Mouse (Mus musculus) adrenal gland, postnatal 14 days (tissue): ENCODE results near the gene Drd5. TPM values are rescaled to one million over a fixed set of nuclear protein-coding genes. Genes with fewer than 3 reads are reported as not detected.
A peak's percentile ranks its signal among the peaks of the same experiment; 100 is the strongest.

ENCODE experiments used
- DNase-seq: peaks from one replicate; pipeline ENCODE4 v3.0.0; 2021; ENCODE audit warnings: mixed read lengths
- long read RNA-seq, 2 experiments: library from polyadenylated mRNA; stranded (forward); transcript quantifications; one replicate each; pipeline ENCODE4 v2.0.0; 2021
- total RNA-seq: library from RNA; stranded (reverse); gene quantifications from 2 replicates; pipeline ENCODE4 v1.2.3, GENCODE M21; 2021

Gene Drd5
- not detected in 2 replicates for total RNA-seq
- long read RNA-seq, experiment 1, result 0 reads
- long read RNA-seq, experiment 2, result 0 reads

GRCm38 (mm10) chr5:38318966-38319786, at the start of gene Drd5:
Gene Drd5, plus strand, starts transcription at chr5:38319367.
- no peak for DNase-seq

- DNase-seq, result no peak
Measured at GRCm38 (mm10) chr5:38270942-38271341, 48.2 kb upstream of the Drd5 start.

- no peak for DNase-seq
Measured at GRCm38 (mm10) chr5:38273831-38274230, 45.3 kb upstream of the Drd5 start.

- DNase-seq, result no peak
Measured at GRCm38 (mm10) chr5:38275771-38276170, 43.4 kb upstream of the Drd5 start, which contains the start of gene Otop1. Gene Otop1, plus strand, starts transcription at chr5:38275972.

- peak; percentile 31 for DNase-seq
Measured at GRCm38 (mm10) chr5:38276451-38276850, 42.7 kb upstream of the Drd5 start.

GRCm38 (mm10) chr5:38277098-38277866, 41.9 kb upstream of the Drd5 start:
- peak; percentile 66 for DNase-seq

GRCm38 (mm10) chr5:38277936-38278600, 41.1 kb upstream of the Drd5 start:
- peak; percentile 55 for DNase-seq

GRCm38 (mm10) chr5:38280075-38280474, 39.1 kb upstream of the Drd5 start:
- no peak for DNase-seq

- DNase-seq, result no peak
Measured at GRCm38 (mm10) chr5:38285724-38286123, 33.4 kb upstream of the Drd5 start.

- no peak for DNase-seq
Measured at GRCm38 (mm10) chr5:38288476-38288875, 30.7 kb upstream of the Drd5 start.

GRCm38 (mm10) chr5:38301761-38302411, 17.3 kb upstream of the Drd5 start:
- DNase-seq, result no peak

- DNase-seq, result no peak
Measured at GRCm38 (mm10) chr5:38302651-38303050, 16.5 kb upstream of the Drd5 start.

GRCm38 (mm10) chr5:38305241-38305640, 13.9 kb upstream of the Drd5 start:
- peak; percentile 66 for DNase-seq

- DNase-seq, result peak; percentile 92
Measured at GRCm38 (mm10) chr5:38307255-38308101, 11.7 kb upstream of the Drd5 start.

- peak; percentile 79 for DNase-seq
Measured at GRCm38 (mm10) chr5:38308873-38309272, 10.3 kb upstream of the Drd5 start.

- DNase-seq, result no peak
Measured at GRCm38 (mm10) chr5:38309795-38310194, 9.4 kb upstream of the Drd5 start.

GRCm38 (mm10) chr5:38333381-38333780, 14.2 kb downstream of the Drd5 start:
- no peak for DNase-seq

- DNase-seq, result no peak
Measured at GRCm38 (mm10) chr5:38334582-38334981, 15.4 kb downstream of the Drd5 start.

GRCm38 (mm10) chr5:38343101-38343500, 23.9 kb downstream of the Drd5 start:
- no peak for DNase-seq

- peak; percentile 78 for DNase-seq
Measured at GRCm38 (mm10) chr5:38346646-38347432, 27.7 kb downstream of the Drd5 start.
